Mouse (Mus musculus) heart, postnatal 0 days (tissue): ENCODE measurements around the gene Klf3. TPM values are rescaled to one million over a fixed set of nuclear protein-coding genes. Genes with fewer than 3 reads are reported as not detected.

ENCODE experiments used
- ATAC-seq: fragments of 200-750 bp; cut with Nextera tagmentation; 2 replicates; pipeline ENCODE4 v1.8.0; 2017; ENCODE audit warnings: low read depth, moderate number of reproducible peaks, moderate library complexity; ENCODE audit not compliant: insufficient read depth
- DNase-seq: peaks from one replicate; pipeline ENCODE4 v3.0.0-alpha.2; 2016; ENCODE audit warnings: low spot score
- H3K27ac ChIP-seq: fragments of 300-500 bp; sonication (generic); 2 replicates; pipeline ENCODE4 v1.5.1; 2014; ENCODE audit warnings: low read depth, mild to moderate bottlenecking
- H3K27me3 ChIP-seq: fragments of 300-500 bp; sonication (generic); 2 replicates; pipeline ENCODE4 v1.6.1; 2014; ENCODE audit warnings: low read length, mixed read lengths; ENCODE audit not compliant: control insufficient read depth, insufficient read depth
- H3K36me3 ChIP-seq: fragments of 300-500 bp; sonication (generic); replicated peaks from 2 replicates; pipeline ENCODE4 v1.6.1; 2014; ENCODE audit warnings: low read length, mixed read lengths; ENCODE audit not compliant: control insufficient read depth, insufficient read depth
- H3K4me1 ChIP-seq: fragments of 300-500 bp; sonication (generic); 2 replicates; pipeline ENCODE4 v1.6.1; 2014; ENCODE audit warnings: antibody characterized with exemption; ENCODE audit not compliant: control insufficient read depth, insufficient read depth
- H3K4me2 ChIP-seq: fragments of 300-500 bp; sonication (generic); 2 replicates; pipeline ENCODE4 v1.6.1; 2014; ENCODE audit warnings: low read depth, mild to moderate bottlenecking, low read length, moderate library complexity
- H3K4me3 ChIP-seq: fragments of 300-500 bp; sonication (generic); 2 replicates; pipeline ENCODE4 v1.5.1; 2014; ENCODE audit warnings: low read depth, low read length
- H3K9ac ChIP-seq: fragments of 300-500 bp; sonication (generic); replicated peaks from 2 replicates; pipeline ENCODE4 v1.6.1; 2014; ENCODE audit warnings: low read depth, low read length, mixed read lengths
- H3K9me3 ChIP-seq: fragments of 300-500 bp; sonication (generic); replicated peaks from 2 replicates; pipeline ENCODE4 v1.6.1; 2016; ENCODE audit warnings: low read length; ENCODE audit not compliant: control insufficient read depth
- CTCF ChIP-seq: IDR thresholded peaks from 2 replicates; pipeline ENCODE4 v1.5.1; 2016; ENCODE audit warnings: antibody characterized with exemption, control low read depth, low read depth
- EP300 ChIP-seq: IDR thresholded peaks from 2 replicates; pipeline ENCODE4 v1.6.1; 2016; ENCODE audit warnings: antibody characterized with exemption, low read depth
- WGBS: fragments of 180-500 bp; shearing (Covaris S2); extraction: QIAGEN DNeasy Blood & Tissue Kit; methylation state at CpG from one replicate; pipeline ENCODE4 v1.1.7; 2014; 5-methylcytosine and 5-hydroxymethylcytosine counted together
- polyA plus RNA-seq: library from polyadenylated mRNA; unstranded; fragments of >200 nt; fragmentation: Nextera tagmentation; extraction: Ambion mirVana; gene quantifications from 2 replicates; pipeline ENCODE4 v1.2.1, GENCODE M21; 2015
- total RNA-seq: library from RNA; depleted of rRNA; stranded (reverse); fragments of >200 nt; gene quantifications from 2 replicates; pipeline ENCODE4 v1.2.3, GENCODE M21; 2014; ENCODE audit warnings: low replicate concordance

Klf3 gene
- total and polyA plus RNA-seq, 2 experiments from 2014 or later, result 26.5 to 33.5 TPM

DNA sequence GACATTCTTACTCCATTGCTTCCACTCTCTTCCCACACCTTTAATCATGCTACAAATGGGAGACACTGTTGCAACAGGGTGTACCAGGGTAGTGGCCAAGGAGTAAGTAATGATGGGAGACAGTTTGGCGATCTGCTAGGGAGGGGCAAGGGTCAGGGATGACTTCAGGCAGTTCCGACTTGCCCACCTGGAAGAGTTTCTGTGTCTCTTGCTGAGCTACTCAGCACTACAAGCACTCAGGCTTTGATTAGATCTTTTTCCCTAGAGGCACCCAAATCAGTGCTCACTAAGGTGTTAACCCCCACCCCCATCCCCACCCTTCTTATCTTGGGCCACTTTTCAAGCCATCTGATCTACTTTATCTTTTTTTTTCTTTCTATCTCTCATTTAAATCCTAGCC is 1.6 kb upstream of the Klf3 start:
- no peaks in the 10 kb centered on the region; the same call in 1 of the 2 replicates for H3K9me3 ChIP-seq
- no peak overlapping the region for H3K27ac ChIP-seq
- 81% methylated on average over 2 of the region's 2 CpGs for WGBS
- H3K4me2 ChIP-seq, result no peak overlapping the region
- no peak overlapping the region for H3K4me3 ChIP-seq
- ATAC-seq, result no peak
- H3K9ac ChIP-seq, result no peak overlapping the region
- no peaks in the 10 kb centered on the region for H3K36me3 ChIP-seq
- H3K4me1 ChIP-seq, result peaks cover 5% of the 10 kb centered on the region; the same call in 1 of the 2 replicates
- TF ChIP-seq EP300 (no peak), CTCF (no peak)
- no peak for DNase-seq
- H3K27me3 ChIP-seq, result no peaks in the 10 kb centered on the region

DNA sequence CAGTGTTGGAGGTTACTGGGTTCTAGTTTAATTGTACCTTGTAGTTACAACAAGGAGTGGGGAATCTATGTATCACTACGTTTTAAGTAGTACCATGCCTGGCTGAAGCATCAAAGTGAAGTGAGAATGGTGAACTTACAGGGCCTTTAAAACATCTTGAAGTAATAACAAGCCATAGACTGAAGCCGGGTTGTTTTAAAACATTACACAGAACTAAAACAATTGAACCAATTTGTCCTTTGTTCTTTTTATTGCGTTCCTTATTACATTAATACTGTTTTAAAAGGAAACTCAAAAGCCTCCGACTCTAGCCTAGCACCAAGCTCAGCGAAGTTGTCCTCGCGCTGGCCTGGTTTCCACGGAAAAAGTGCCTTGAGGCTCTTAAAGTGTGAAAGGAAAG is 1.0 kb upstream of the Klf3 start:
- DNase-seq (no peak), ATAC-seq (no peak)
- no peaks in the 10 kb centered on the region; the same call in 1 of the 2 replicates for H3K9me3 ChIP-seq
- peaks cover 7% of the 10 kb centered on the region; the same call in 1 of the 2 replicates for H3K4me1 ChIP-seq
- no peak for TF ChIP-seq CTCF
- no peak for TF ChIP-seq EP300
- H3K27me3 ChIP-seq, result no peaks in the 10 kb centered on the region
- H3K9ac ChIP-seq, result peak overlapping the region; percentile 88
- H3K4me3 ChIP-seq, result peak overlapping the region; percentile 81
- 27% methylated on average over 8 of the region's 8 CpGs for WGBS
- peak overlapping the region; percentile 98 for H3K27ac ChIP-seq
- peak overlapping the region; percentile 66 for H3K4me2 ChIP-seq
- no peaks in the 10 kb centered on the region for H3K36me3 ChIP-seq

GRCm38 (mm10) chr5:64803720-64804462 is 703 bp downstream of the Klf3 start:
- WGBS, result under 1% methylated on average over 36 of the region's 69 CpGs
- DNase-seq (peak; percentile 44), ATAC-seq (no peak)
- Histone ChIP-seq H3K36me3 (no peaks in the 10 kb centered on the region), H3K9me3 (no peaks in the 10 kb centered on the region; the same call in 1 of the 2 replicates), H3K27me3 (no peaks in the 10 kb centered on the region), H3K27ac (peak overlapping the region; percentile 98), H3K4me1 (peaks cover 24% of the 10 kb centered on the region; the same call in 1 of the 2 replicates), H3K9ac (peak overlapping the region; percentile 88), H3K4me3 (peak overlapping the region; percentile 81), H3K4me2 (peak overlapping the region; percentile 66)
- TF ChIP-seq CTCF, result no peak
- TF ChIP-seq EP300, result no peak

- 15% methylated on average over 7 of the region's 7 CpGs for WGBS
- peak overlapping the region; percentile 66 for H3K4me2 ChIP-seq
- H3K4me1 ChIP-seq, result peaks cover 36% of the 10 kb centered on the region
- ATAC-seq, result no peak
- no peaks in the 10 kb centered on the region for H3K27me3 ChIP-seq
- H3K9ac ChIP-seq, result peak overlapping the region; percentile 88
- H3K27ac ChIP-seq, result peak overlapping the region; percentile 98
- no peak for TF ChIP-seq CTCF
- no peaks in the 10 kb centered on the region for H3K36me3 ChIP-seq
- H3K9me3 ChIP-seq, result no peaks in the 10 kb centered on the region
- H3K4me3 ChIP-seq, result peak overlapping the region; percentile 81
- DNase-seq, result peak; percentile 32
Measured at GRCm38 (mm10) chr5:64805131-64805872, 2.1 kb downstream of the Klf3 start.

DNA sequence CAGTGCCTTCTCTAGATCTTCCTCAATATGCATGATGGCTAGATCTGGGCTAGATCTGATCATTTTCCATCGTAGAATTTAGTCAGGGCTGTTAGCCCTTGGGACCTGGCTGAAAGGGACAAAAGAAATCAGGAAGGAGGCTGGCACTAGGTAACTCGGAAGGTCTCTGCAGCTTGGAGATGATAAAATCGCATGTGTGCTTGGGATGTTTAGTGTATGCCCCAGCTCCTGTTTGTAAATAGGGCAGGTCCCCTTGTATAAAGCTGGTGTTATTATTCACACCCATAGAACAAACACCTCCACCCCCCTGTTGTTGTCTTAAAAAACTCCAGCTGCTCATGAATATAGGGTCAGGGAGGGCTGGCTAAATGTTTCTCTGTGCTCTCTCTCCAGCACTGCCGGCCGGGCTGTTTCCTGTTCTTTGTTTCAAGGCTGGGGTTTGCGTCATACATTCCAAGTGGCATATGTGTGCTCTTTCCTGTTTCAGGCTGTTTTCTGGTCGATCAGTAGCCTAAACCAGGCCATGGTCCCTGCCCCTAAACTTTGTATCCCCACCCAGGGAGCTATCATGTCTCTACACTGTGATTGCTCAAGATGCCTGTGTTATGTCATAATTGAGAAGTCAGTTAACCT is 2.8 kb downstream of the Klf3 start:
- Histone ChIP-seq H3K9me3 (no peaks in the 10 kb centered on the region), H3K9ac (peak overlapping the region; percentile 88), H3K27ac (peak overlapping the region; percentile 98), H3K4me2 (peak overlapping the region; percentile 66), H3K36me3 (no peaks in the 10 kb centered on the region), H3K27me3 (no peaks in the 10 kb centered on the region), H3K4me1 (peaks cover 43% of the 10 kb centered on the region), H3K4me3 (peak overlapping the region; percentile 81)
- 3% methylated on average over 7 of the region's 7 CpGs for WGBS
- DNase-seq (peak; percentile 91), ATAC-seq (peak; percentile 13; the same call in 1 of the 2 replicates)
- TF ChIP-seq EP300, result peak; percentile 90
- TF ChIP-seq CTCF, result no peak
